Mouse (Mus musculus): ENCODE measurements around the gene Cd163. TPM values are rescaled to one million over a fixed set of nuclear protein-coding genes. Genes with fewer than 3 reads are reported as not detected.
A peak's percentile ranks its signal among the peaks of the same experiment; 100 is the strongest.
"Not testable (repeated sequence)": the region's sequence is repeated elsewhere in the genome, so short reads cannot be mapped to it uniquely, and the experiment has no call there.

Cd163 gene
- 0.14 and 0.17 TPM in 2 replicates for polyA plus RNA-seq (2015; fragmentation: Nextera tagmentation; extraction: Ambion mirVana)

- no peak within 1 kb of the TSS for H3K27ac ChIP-seq
- H3K36me3 ChIP-seq: no peaks in the 10 kb centered on the region
- H3K9ac ChIP-seq: no peak within 1 kb of the TSS
- H3K27me3 ChIP-seq: no peaks in the 10 kb centered on the region
- WGBS: 91% methylated on average over 4 of the region's 4 CpGs
- no peaks in the 10 kb centered on the region for H3K9me3 ChIP-seq
- H3K4me2 ChIP-seq: no peak within 1 kb of the TSS
- ATAC-seq (ENCODE audit: low FRiP score): no peak
- H3K4me3 ChIP-seq: no peak within 1 kb of the TSS
- no peaks in the 10 kb centered on the region for H3K4me1 ChIP-seq (replicated peaks)
Measured at GRCm38 (mm10) chr6:124304356-124304755, at the start of gene Cd163. TSS of gene Cd163 (plus strand) at chr6:124304656.

GRCm38 (mm10) chr6:124255721-124256470, 48.6 kb upstream of the Cd163 start:
- no peaks in the 10 kb centered on the region for H3K36me3 ChIP-seq
- H3K9me3 ChIP-seq: no peaks in the 10 kb centered on the region
- 68% methylated on average over 6 of the region's 6 CpGs for WGBS
- ATAC-seq (ENCODE audit: low FRiP score): no peak
- no peak overlapping the region for H3K9ac ChIP-seq
- no peak overlapping the region for H3K27ac ChIP-seq
- H3K27me3 ChIP-seq: no peaks in the 10 kb centered on the region
- H3K4me3 ChIP-seq: no peak overlapping the region
- H3K4me2 ChIP-seq: no peak overlapping the region
- H3K4me1 ChIP-seq (replicated peaks): no peaks in the 10 kb centered on the region

DNA sequence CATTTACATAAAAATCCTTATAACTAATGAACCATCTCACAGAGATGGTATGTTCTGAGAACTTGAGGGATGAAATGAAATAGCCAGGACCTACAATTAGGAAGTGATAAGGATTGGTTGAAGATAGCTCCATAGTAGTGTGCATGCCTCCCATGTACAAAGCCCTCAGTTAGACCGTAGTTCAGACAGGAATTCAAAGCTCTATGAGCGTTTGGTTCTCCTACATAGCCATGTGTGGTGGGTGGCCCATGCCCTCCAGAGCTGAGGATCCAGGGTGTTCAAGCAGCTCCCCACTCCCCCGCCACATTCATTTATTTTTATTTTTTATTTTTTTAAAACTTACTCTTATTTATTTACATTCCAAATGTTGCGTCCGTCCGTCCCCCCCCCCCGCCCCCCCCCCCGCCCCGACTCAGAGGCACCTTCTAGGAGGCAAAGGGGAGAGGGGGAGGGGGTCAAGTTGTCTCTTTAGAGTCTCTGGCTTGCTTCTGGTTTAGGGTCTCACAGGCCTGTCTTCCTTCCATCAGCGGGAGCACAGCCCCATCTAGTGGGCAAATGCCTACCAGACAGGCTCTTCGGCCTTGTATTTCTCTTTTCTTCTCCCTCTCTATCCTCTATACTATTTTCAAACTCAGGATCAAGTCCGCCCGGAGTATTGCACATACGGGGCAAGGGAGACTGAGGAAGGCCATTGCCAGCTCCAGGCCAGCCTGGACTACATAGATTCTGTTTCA, 44.1 kb upstream of the Cd163 start:
- Histone ChIP-seq H3K27ac (no peak overlapping the region), H3K4me1 (replicated peaks) (no peaks in the 10 kb centered on the region), H3K27me3 (no peaks in the 10 kb centered on the region), H3K9ac (no peak overlapping the region), H3K9me3 (no peaks in the 10 kb centered on the region), H3K4me3 (no peak overlapping the region), H3K4me2 (no peak overlapping the region), H3K36me3 (no peaks in the 10 kb centered on the region)
- ATAC-seq (ENCODE audit: low FRiP score): peak; percentile 90
- 28% methylated on average over 10 of the region's 14 CpGs for WGBS

GRCm38 (mm10) chr6:124262696-124263095, 41.8 kb upstream of the Cd163 start:
- Histone ChIP-seq H3K4me3 (no peak overlapping the region), H3K9me3 (no peaks in the 10 kb centered on the region), H3K4me2 (no peak overlapping the region), H3K27me3 (no peaks in the 10 kb centered on the region), H3K36me3 (no peaks in the 10 kb centered on the region), H3K9ac (no peak overlapping the region), H3K4me1 (replicated peaks) (no peaks in the 10 kb centered on the region), H3K27ac (no peak overlapping the region)
- peak; percentile 67; the same call in 1 of the 2 replicates for ATAC-seq (ENCODE audit: low FRiP score)
- WGBS: 1% methylated on average over 3 of the region's 3 CpGs

GRCm38 (mm10) chr6:124273231-124273880, 31.1 kb upstream of the Cd163 start:
- Histone ChIP-seq H3K36me3 (no peaks in the 10 kb centered on the region), H3K4me2 (no peak overlapping the region), H3K4me3 (no peak overlapping the region), H3K9me3 (no peaks in the 10 kb centered on the region), H3K4me1 (replicated peaks) (no peaks in the 10 kb centered on the region), H3K27ac (no peak overlapping the region), H3K27me3 (no peaks in the 10 kb centered on the region), H3K9ac (no peak overlapping the region)
- no peak for ATAC-seq (ENCODE audit: low FRiP score)
- 78% methylated on average over 5 of the region's 5 CpGs for WGBS

DNA sequence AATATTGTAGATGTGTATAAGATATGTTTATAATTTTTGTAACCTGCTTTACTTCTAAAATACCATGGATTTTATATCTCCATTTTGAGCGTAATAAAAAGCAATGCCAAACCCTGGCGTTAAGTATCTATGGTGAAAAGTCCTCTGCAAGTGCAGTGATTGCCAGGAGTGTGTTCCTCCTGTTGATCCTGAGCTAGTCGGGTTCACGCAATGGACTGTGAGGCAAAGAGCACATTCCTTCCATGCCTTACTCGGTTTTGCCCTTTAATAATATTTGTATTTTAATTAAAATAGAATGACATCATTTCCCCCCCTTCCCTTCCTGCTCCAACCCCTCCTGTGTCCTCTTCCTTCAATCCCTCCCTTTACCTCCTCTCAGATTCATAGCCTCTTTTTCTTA, 26.8 kb upstream of the Cd163 start:
- WGBS: 89% methylated on average over 5 of the region's 5 CpGs
- no peak overlapping the region for H3K4me2 ChIP-seq
- no peaks in the 10 kb centered on the region for H3K4me1 ChIP-seq (replicated peaks)
- no peak for ATAC-seq (ENCODE audit: low FRiP score)
- H3K36me3 ChIP-seq: no peaks in the 10 kb centered on the region
- H3K9me3 ChIP-seq: no peaks in the 10 kb centered on the region
- H3K9ac ChIP-seq: no peak overlapping the region
- no peak overlapping the region for H3K4me3 ChIP-seq
- no peak overlapping the region for H3K27ac ChIP-seq
- no peaks in the 10 kb centered on the region for H3K27me3 ChIP-seq

DNA sequence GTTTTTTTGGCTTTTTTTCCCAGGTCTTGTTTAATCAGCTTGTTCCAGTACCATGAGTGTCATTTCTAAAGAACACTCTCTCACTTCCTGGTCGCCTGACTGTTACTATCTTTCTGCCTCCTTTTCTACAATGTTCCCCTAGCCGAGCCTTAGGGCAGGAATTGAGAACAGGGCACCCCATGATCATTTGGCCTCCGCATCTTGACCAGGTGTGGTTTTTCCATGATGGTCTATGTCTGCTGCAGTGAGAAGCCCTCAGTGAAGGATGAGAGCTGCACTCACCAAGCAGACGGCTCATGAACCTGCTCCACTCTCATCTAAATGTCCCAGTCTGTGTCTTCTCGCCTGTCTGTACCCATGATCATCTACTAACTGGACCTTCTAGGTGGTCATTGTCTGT, 26.2 kb upstream of the Cd163 start:
- Histone ChIP-seq H3K4me2 (no peak overlapping the region), H3K4me3 (no peak overlapping the region), H3K27ac (no peak overlapping the region), H3K36me3 (no peaks in the 10 kb centered on the region), H3K4me1 (replicated peaks) (no peaks in the 10 kb centered on the region), H3K9me3 (no peaks in the 10 kb centered on the region), H3K27me3 (no peaks in the 10 kb centered on the region), H3K9ac (no peak overlapping the region)
- WGBS: 82% methylated on average over 5 of the region's 5 CpGs
- no peak for ATAC-seq (ENCODE audit: low FRiP score)

GRCm38 (mm10) chr6:124282731-124283130, 21.7 kb upstream of the Cd163 start:
- no peak for ATAC-seq (ENCODE audit: low FRiP score)
- no peak overlapping the region for H3K9ac ChIP-seq
- no peak overlapping the region for H3K4me3 ChIP-seq
- no peaks in the 10 kb centered on the region for H3K36me3 ChIP-seq
- H3K4me1 ChIP-seq (replicated peaks): no peaks in the 10 kb centered on the region
- H3K9me3 ChIP-seq: no peaks in the 10 kb centered on the region
- H3K4me2 ChIP-seq: no peak overlapping the region
- WGBS: 93% methylated on average over 4 of the region's 4 CpGs
- H3K27ac ChIP-seq: no peak overlapping the region
- H3K27me3 ChIP-seq: no peaks in the 10 kb centered on the region

GRCm38 (mm10) chr6:124297378-124297777, 7.1 kb upstream of the Cd163 start:
- H3K4me3 ChIP-seq; H3K27ac ChIP-seq; H3K9me3 ChIP-seq; H3K27me3 ChIP-seq; H3K9ac ChIP-seq; H3K4me2 ChIP-seq; H3K4me1 ChIP-seq (replicated peaks); H3K36me3 ChIP-seq; ATAC-seq (ENCODE audit: low FRiP score): not testable (repeated sequence)
- 95% methylated on average over 5 of the region's 5 CpGs for WGBS

GRCm38 (mm10) chr6:124301447-124302192, 2.8 kb upstream of the Cd163 start:
- Histone ChIP-seq H3K9me3 (no peaks in the 10 kb centered on the region), H3K27me3 (no peaks in the 10 kb centered on the region), H3K27ac (no peak overlapping the region), H3K4me1 (replicated peaks) (no peaks in the 10 kb centered on the region), H3K36me3 (no peaks in the 10 kb centered on the region), H3K9ac (no peak overlapping the region), H3K4me2 (no peak overlapping the region), H3K4me3 (no peak overlapping the region)
- WGBS: 82% methylated on average over 3 of the region's 3 CpGs
- no peak for ATAC-seq (ENCODE audit: low FRiP score)

DNA sequence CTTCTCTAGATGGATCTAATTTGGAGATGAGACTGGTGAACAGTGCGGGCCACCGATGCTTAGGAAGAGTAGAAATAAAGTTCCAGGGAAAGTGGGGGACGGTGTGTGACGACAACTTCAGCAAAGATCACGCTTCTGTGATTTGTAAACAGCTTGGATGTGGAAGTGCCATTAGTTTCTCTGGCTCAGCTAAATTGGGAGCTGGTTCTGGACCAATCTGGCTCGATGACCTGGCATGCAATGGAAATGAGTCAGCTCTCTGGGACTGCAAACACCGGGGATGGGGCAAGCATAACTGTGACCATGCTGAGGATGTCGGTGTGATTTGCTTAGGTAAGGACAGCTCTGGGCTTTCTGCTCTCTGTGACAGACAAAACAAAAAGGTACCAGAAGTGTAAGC, 4.5 kb downstream of the Cd163 start:
- Histone ChIP-seq H3K36me3 (no peaks in the 10 kb centered on the region), H3K27me3 (no peaks in the 10 kb centered on the region), H3K4me3 (no peak overlapping the region), H3K4me1 (replicated peaks) (no peaks in the 10 kb centered on the region), H3K9ac (no peak overlapping the region), H3K4me2 (no peak overlapping the region), H3K27ac (no peak overlapping the region), H3K9me3 (no peaks in the 10 kb centered on the region)
- WGBS: 91% methylated on average over 8 of the region's 8 CpGs
- ATAC-seq (ENCODE audit: low FRiP score): no peak

GRCm38 (mm10) chr6:124312292-124312691, 7.8 kb downstream of the Cd163 start:
- Histone ChIP-seq H3K4me3 (no peak overlapping the region), H3K4me1 (replicated peaks) (no peaks in the 10 kb centered on the region), H3K9me3 (no peaks in the 10 kb centered on the region), H3K27me3 (no peaks in the 10 kb centered on the region), H3K4me2 (no peak overlapping the region), H3K9ac (no peak overlapping the region), H3K27ac (no peak overlapping the region), H3K36me3 (no peaks in the 10 kb centered on the region)
- 89% methylated on average over 6 of the region's 6 CpGs for WGBS
- no peak for ATAC-seq (ENCODE audit: low FRiP score)
